Mouse (Mus musculus): ENCODE results near the gene Fcrl6.

Fcrl6 gene

DNA sequence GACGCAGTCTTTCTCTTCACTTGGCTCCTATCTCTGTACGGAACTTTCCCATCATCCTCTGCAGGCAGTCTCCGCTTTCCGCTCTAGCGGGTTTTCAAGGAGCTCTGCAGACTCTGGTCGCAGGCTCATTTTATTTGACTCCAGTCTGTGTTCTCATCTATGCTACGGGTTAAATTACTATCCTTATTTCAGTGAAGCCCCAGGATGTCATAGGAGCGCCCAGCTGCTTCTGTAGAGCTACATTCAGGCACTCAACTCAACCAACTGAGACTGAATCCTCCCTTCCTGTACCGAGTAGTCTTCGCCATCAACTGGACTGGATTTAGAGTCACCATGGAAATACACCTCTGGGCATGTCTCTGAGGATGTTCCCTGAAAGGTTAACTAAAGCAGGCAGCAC lies 12.3 kb upstream of the Fcrl6 start:
- no peak for DNase-seq (ENCODE audit: low read depth)

- no peak for DNase-seq (ENCODE audit: low read depth)
Measured at GRCm38 (mm10) chr1:172612745-172613144, 10.4 kb upstream of the Fcrl6 start.

GRCm38 (mm10) chr1:172611304-172611703 lies 9.0 kb upstream of the Fcrl6 start:
- DNase-seq (ENCODE audit: low read depth): no peak

DNA sequence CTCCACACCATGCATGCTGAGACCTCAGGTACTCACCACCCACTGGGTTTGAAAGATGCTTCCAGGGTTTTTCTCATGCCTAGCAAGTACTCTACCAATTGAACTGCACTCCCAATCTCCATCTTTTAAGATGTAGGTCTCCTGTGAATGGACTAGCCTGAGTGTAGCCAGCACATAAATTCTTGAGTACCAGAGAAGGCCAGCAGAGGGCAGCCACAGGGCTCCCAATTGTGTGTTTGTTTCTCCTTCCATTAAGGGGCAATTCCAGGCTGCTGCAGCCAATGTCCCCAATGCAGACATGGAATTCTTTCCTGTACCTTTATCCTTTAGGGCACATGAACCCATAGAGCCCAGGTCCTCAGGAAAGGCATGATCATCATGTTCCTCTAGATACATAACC lies 7.9 kb downstream of the Fcrl6 start:
- peak; percentile 38 for DNase-seq (ENCODE audit: low read depth)

GRCm38 (mm10) chr1:172593956-172594355 lies 8.4 kb downstream of the Fcrl6 start:
- DNase-seq (ENCODE audit: low read depth): no peak

- no peak for DNase-seq (ENCODE audit: low read depth)
Measured at GRCm38 (mm10) chr1:172593321-172593720, 9.0 kb downstream of the Fcrl6 start.

- peak; percentile 5 for DNase-seq (ENCODE audit: low read depth)
Measured at GRCm38 (mm10) chr1:172590385-172590784, 12.0 kb downstream of the Fcrl6 start, which contains the start of gene Slamf8. Gene Slamf8 (minus strand): TSS chr1:172590568.

- DNase-seq (ENCODE audit: low read depth): no peak
Measured at GRCm38 (mm10) chr1:172585612-172586567, 16.5 kb downstream of the Fcrl6 start.

- DNase-seq (ENCODE audit: low read depth): no peak
Measured at GRCm38 (mm10) chr1:172585026-172585425, 17.3 kb downstream of the Fcrl6 start.

- no peak for DNase-seq (ENCODE audit: low read depth)
Measured at GRCm38 (mm10) chr1:172584271-172584670, 18.1 kb downstream of the Fcrl6 start.

DNA sequence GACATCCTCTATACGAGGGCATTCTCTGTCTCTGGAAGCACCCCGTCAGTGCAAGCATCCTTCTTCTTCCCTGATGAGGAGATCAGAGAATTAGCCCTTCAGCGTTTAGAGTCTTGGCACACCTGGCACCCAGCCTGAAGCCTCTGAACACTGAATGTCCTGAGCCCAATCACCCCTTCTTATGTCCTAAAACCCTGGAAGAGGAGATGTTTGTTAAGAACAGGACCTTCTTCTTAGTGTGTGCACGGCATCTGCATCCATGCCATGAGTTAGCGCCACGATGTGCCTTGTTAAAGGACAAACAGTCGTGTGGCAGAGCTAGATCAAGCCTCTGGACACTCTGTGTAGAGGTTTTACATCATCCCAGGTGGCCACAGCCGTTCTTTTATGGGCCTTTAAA lies 19.9 kb downstream of the Fcrl6 start:
- DNase-seq (ENCODE audit: low read depth): no peak

GRCm38 (mm10) chr1:172580116-172580515 lies 22.2 kb downstream of the Fcrl6 start:
- DNase-seq (ENCODE audit: low read depth): no peak

DNA sequence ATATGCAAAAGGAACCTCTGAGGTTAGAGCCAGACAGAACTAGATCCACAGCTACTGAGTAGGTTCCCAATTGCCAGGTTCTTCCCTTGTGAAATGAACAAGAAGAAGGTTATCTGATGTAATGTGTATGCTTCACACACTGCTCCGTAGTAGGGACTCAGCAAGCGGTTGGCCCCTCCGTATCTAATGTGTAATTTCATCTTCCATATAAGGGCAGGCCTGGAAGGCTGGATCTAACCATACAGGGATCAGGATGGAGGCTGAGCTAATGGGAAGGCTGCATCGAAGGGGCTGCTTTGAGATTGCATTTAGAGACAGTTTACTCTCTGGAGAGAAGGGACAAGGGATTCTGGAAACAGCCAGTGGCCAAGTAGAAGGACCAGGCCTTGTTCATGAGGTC lies 34.6 kb downstream of the Fcrl6 start:
- DNase-seq (ENCODE audit: low read depth): no peak

DNA sequence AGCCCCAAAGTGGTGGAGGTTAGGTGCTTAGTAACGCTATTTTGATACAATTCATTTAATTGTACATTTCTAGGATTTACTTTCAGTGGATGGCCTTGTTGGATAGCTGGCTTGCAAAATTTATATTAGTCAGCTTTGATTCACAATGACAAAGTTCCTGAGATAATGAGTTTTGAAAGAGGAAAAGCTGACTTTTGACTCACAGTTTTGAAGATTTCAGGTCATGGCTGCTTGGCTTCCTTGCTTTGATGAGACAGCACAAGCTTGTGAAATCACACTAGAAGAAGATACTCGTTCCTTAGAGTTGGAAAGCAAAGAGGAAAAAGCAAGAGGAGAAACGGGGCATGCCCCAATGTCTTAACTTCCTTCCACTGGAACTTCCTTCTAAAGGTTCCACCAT lies 36.2 kb downstream of the Fcrl6 start:
- DNase-seq (ENCODE audit: low read depth): no peak

- no peak for DNase-seq (ENCODE audit: low read depth)
Measured at GRCm38 (mm10) chr1:172563465-172563828, 38.9 kb downstream of the Fcrl6 start.

- peak; percentile 78 for DNase-seq (ENCODE audit: low read depth)
Measured at GRCm38 (mm10) chr1:172562641-172563464, 39.5 kb downstream of the Fcrl6 start.

DNA sequence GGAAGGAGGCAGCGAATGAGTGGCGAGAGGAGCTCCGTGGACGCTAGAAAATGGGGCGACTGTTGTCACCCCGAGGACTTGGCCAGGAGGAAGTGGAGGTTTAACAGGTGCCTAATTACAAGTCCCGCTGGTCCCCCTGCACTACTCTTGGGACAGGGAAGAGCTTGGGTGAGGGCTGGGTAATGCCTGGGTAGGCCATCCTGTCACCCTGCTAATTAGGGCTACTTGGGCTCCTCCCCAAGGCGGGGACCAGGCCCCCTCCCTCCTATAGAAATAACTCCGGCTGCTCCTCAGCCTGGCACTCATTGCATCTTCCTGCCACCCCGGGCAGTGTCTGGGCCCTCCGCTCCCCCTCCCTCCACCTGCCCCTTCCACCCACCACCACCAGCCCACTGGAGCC lies 46.7 kb downstream of the Fcrl6 start, which contains the start of gene Vsig8:
Gene Vsig8 (plus strand): TSS at position 301 of the 400 bp plus-strand sequence.
- no peak for DNase-seq (ENCODE audit: low read depth)

- DNase-seq (ENCODE audit: low read depth): no peak
Measured at GRCm38 (mm10) chr1:172552623-172553022, 49.7 kb downstream of the Fcrl6 start.

DNA sequence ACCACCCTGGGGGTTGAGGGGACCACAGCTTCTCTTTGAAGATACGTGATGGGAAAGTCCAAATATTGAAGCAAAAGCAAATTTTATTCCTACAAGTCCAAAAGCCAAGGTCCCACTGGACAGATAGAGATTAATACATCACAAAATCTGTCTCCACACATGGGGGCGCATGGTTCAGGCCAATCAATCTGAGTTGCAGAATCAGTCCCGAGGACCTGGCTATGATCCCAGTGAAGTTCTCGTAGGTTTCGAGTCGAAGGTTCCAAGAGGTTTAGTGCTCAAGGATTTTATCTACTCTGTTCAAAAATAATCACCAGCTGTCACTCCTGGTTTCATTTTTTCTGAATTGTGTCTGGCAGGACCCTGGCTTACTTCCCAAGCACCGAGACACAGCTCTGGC lies 51.3 kb downstream of the Fcrl6 start:
- DNase-seq (ENCODE audit: low read depth): no peak

DNA sequence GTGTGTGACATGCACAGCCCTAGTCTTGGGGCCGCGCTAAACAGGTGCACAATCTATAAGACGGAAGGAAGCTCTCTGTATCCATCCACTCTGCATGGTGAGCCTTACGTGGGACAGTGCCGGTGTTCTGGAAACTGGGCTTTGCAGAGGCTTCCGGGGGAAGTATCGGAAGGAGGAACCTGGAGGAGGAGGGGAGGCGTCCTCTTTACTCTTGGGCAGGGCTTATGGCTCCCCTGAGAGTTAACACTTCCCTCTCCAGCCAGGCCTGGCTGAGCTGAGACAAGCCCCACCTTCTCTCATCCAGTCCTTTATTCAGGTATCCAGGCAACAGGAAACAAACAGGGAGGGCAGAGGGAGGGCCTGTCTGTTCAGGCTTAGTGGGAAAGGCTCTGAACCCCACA lies 51.8 kb downstream of the Fcrl6 start:
- peak; percentile 70 for DNase-seq (ENCODE audit: low read depth)

- no peak for DNase-seq (ENCODE audit: low read depth)
Measured at GRCm38 (mm10) chr1:172549717-172550116, 52.6 kb downstream of the Fcrl6 start.

- peak; percentile 36 for DNase-seq (ENCODE audit: low read depth)
Measured at GRCm38 (mm10) chr1:172549314-172549713, 53.0 kb downstream of the Fcrl6 start.

DNA sequence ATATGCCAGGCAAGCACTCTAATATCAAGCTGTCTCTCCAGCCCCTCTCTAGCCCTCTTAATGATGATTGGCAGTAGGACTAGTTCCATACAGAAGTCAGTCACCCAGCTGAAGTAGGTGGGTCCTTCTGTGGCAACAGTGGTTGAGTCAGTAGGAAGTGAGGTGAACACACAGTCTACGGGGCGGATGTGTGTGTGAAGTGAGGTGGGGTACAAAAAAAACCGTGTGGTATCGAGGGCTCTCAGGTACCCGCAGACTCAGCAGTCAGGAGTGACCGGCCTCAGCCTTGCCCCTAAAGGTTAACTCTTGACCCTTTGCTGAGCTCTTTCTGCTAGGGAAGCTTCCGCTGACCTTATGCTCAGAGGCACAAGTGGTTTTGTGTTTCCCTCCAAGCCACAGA lies 53.9 kb downstream of the Fcrl6 start:
- DNase-seq (ENCODE audit: low read depth): peak; percentile 73

Measured in naive thymus-derived CD4-positive, alpha-beta T cell, adult 2 months (primary cell).